Mouse (Mus musculus): ENCODE results near the gene Glipr1l3. TPM values are rescaled to one million over a fixed set of nuclear protein-coding genes. Genes with fewer than 3 reads are reported as not detected.
"Not testable (repeated sequence)": the region's sequence is repeated elsewhere in the genome, so short reads cannot be mapped to it uniquely, and the experiment has no call there.

Gene Glipr1l3
- polyA plus RNA-seq, 1 experiment from 2014 or later = 0.31 TPM

GRCm38 (mm10) chr10:112132194-112132593, 27.9 kb downstream of the Glipr1l3 start:
- Histone ChIP-seq H3K9me3 (ENCODE audit: control insufficient read depth, low read length) (no peaks in the 10 kb centered on the region), H3K9ac (replicated peaks; ENCODE audit: low read depth, low read length) (no peak overlapping the region), H3K4me2 (ENCODE audit: low read depth, low read length) (no peak overlapping the region), H3K27ac (ENCODE audit: low read depth, low read length) (no peak overlapping the region), H3K4me3 (ENCODE audit: low read depth, low read length) (no peak overlapping the region), H3K4me1 (ENCODE audit: control insufficient read depth, insufficient read depth, low read length) (no peaks in the 10 kb centered on the region), H3K27me3 (ENCODE audit: control insufficient read depth, insufficient read depth, low read length) (no peaks in the 10 kb centered on the region), H3K36me3 (ENCODE audit: control insufficient read depth, insufficient read depth, low read length) (no peaks in the 10 kb centered on the region)
- 91% methylated on average over 3 of the region's 3 CpGs for WGBS
- no peak for ATAC-seq (ENCODE audit: low read depth)

GRCm38 (mm10) chr10:112127682-112128230, 32.4 kb downstream of the Glipr1l3 start:
- H3K9ac ChIP-seq (replicated peaks; ENCODE audit: low read depth, low read length); H3K27ac ChIP-seq (ENCODE audit: low read depth, low read length); ATAC-seq (ENCODE audit: low read depth); H3K27me3 ChIP-seq (ENCODE audit: control insufficient read depth, insufficient read depth, low read length); H3K4me3 ChIP-seq (ENCODE audit: low read depth, low read length); H3K4me1 ChIP-seq (ENCODE audit: control insufficient read depth, insufficient read depth, low read length); H3K36me3 ChIP-seq (ENCODE audit: control insufficient read depth, insufficient read depth, low read length); H3K4me2 ChIP-seq (ENCODE audit: low read depth, low read length); H3K9me3 ChIP-seq (ENCODE audit: control insufficient read depth, low read length): not testable (repeated sequence)
- 81% methylated on average over 6 of the region's 6 CpGs for WGBS

DNA sequence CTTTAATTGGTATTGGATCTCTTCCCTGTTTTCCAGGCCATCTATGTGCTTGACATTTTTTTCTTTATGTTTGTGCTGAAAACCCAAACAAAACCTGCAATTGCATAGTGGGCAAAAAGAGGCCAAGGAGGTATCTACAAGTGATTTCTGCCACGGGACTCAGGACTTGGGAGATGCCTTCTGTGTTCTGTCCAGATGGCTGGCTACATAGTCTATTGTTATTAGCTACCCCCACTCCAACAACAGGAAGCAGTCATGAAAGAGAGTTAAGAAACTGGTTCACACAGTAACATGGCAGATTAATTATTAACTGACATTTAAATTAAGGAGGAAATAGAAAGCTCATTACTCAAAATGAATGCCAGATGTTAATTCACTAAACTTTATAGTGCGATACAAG, 35.0 kb downstream of the Glipr1l3 start:
- WGBS = 49% methylated on average over 2 of the region's 2 CpGs
- H3K9me3 ChIP-seq (ENCODE audit: control insufficient read depth, low read length); H3K27me3 ChIP-seq (ENCODE audit: control insufficient read depth, insufficient read depth, low read length); H3K4me3 ChIP-seq (ENCODE audit: low read depth, low read length); H3K4me2 ChIP-seq (ENCODE audit: low read depth, low read length); H3K4me1 ChIP-seq (ENCODE audit: control insufficient read depth, insufficient read depth, low read length); H3K36me3 ChIP-seq (ENCODE audit: control insufficient read depth, insufficient read depth, low read length); H3K9ac ChIP-seq (replicated peaks; ENCODE audit: low read depth, low read length); ATAC-seq (ENCODE audit: low read depth); H3K27ac ChIP-seq (ENCODE audit: low read depth, low read length): not testable (repeated sequence)

- H3K27ac ChIP-seq (ENCODE audit: low read depth, low read length) = no peak overlapping the region
- no peaks in the 10 kb centered on the region for H3K4me1 ChIP-seq (ENCODE audit: control insufficient read depth, insufficient read depth, low read length)
- ATAC-seq (ENCODE audit: low read depth) = no peak
- H3K9ac ChIP-seq (replicated peaks; ENCODE audit: low read depth, low read length) = no peak overlapping the region
- H3K36me3 ChIP-seq (ENCODE audit: control insufficient read depth, insufficient read depth, low read length) = no peaks in the 10 kb centered on the region
- no peak overlapping the region for H3K4me2 ChIP-seq (ENCODE audit: low read depth, low read length)
- H3K4me3 ChIP-seq (ENCODE audit: low read depth, low read length) = no peak overlapping the region
- no peaks in the 10 kb centered on the region for H3K9me3 ChIP-seq (ENCODE audit: control insufficient read depth, low read length)
- WGBS = 96% methylated on average over 7 of the region's 7 CpGs
- H3K27me3 ChIP-seq (ENCODE audit: control insufficient read depth, insufficient read depth, low read length) = no peaks in the 10 kb centered on the region
Measured at GRCm38 (mm10) chr10:112110401-112110800, 49.7 kb downstream of the Glipr1l3 start.

- H3K4me1 ChIP-seq (ENCODE audit: control insufficient read depth, insufficient read depth, low read length); H3K9ac ChIP-seq (replicated peaks; ENCODE audit: low read depth, low read length); ATAC-seq (ENCODE audit: low read depth); H3K36me3 ChIP-seq (ENCODE audit: control insufficient read depth, insufficient read depth, low read length); H3K4me3 ChIP-seq (ENCODE audit: low read depth, low read length); H3K4me2 ChIP-seq (ENCODE audit: low read depth, low read length); H3K27me3 ChIP-seq (ENCODE audit: control insufficient read depth, insufficient read depth, low read length); H3K9me3 ChIP-seq (ENCODE audit: control insufficient read depth, low read length); H3K27ac ChIP-seq (ENCODE audit: low read depth, low read length): not testable (repeated sequence)
- WGBS = under 1% methylated on average over 5 of the region's 5 CpGs
Measured at GRCm38 (mm10) chr10:112105785-112106184, 54.3 kb downstream of the Glipr1l3 start.

Other genes with a start within 250 kb of the Glipr1l3 start
- gene Krr1, start 187.7 kb downstream of the Glipr1l3 start, polyA plus RNA-seq (2014; fragmentation: Nextera tagmentation; extraction: Ambion mirVana) = 36.8 and 37.9 TPM in 2 replicates
- 0.91 and 1.2 TPM in 2 replicates for gene Glipr1, start 157.7 kb downstream of the Glipr1l3 start, polyA plus RNA-seq (2014; fragmentation: Nextera tagmentation; extraction: Ambion mirVana)
- not detected in 2 replicates for gene Glipr1l1, start 100.1 kb downstream of the Glipr1l3 start, polyA plus RNA-seq (2014; fragmentation: Nextera tagmentation; extraction: Ambion mirVana)
- not detected in 2 replicates for gene Glipr1l2, start 77.0 kb downstream of the Glipr1l3 start, polyA plus RNA-seq (2014; fragmentation: Nextera tagmentation; extraction: Ambion mirVana)
- gene Caps2, start 3.3 kb upstream of the Glipr1l3 start, polyA plus RNA-seq (2014; fragmentation: Nextera tagmentation; extraction: Ambion mirVana) = 0.81 and 1.0 TPM in 2 replicates
- gene Kcnc2, start 110.8 kb upstream of the Glipr1l3 start, polyA plus RNA-seq (2014; fragmentation: Nextera tagmentation; extraction: Ambion mirVana) = 14.5 and 16.5 TPM in 2 replicates